Mouse (Mus musculus) NIH3T3 (cell line): ENCODE measurements around the gene Rrbp1.

Source experiments
- DNase-seq: peaks from one replicate; pipeline ENCODE4 v3.0.0-alpha.2; 2012; ENCODE audit warnings: low read depth

Rrbp1 gene

GRCm38 (mm10) chr2:143915600-143916135 is 95.4 kb downstream of the Rrbp1 start:
- DNase-seq = no peak

GRCm38 (mm10) chr2:143914760-143915599 is 96.1 kb downstream of the Rrbp1 start, which contains the start of gene Dstn:
TSS of gene Dstn (plus strand) at chr2:143915320.
- peak; percentile 98 for DNase-seq

- peak; percentile 29 for DNase-seq
These were observed 96.8 kb downstream of the Rrbp1 start for GRCm38 (mm10) chr2:143914221-143914620.

GRCm38 (mm10) chr2:143912199-143912598 is 98.9 kb downstream of the Rrbp1 start:
- DNase-seq = no peak

DNA sequence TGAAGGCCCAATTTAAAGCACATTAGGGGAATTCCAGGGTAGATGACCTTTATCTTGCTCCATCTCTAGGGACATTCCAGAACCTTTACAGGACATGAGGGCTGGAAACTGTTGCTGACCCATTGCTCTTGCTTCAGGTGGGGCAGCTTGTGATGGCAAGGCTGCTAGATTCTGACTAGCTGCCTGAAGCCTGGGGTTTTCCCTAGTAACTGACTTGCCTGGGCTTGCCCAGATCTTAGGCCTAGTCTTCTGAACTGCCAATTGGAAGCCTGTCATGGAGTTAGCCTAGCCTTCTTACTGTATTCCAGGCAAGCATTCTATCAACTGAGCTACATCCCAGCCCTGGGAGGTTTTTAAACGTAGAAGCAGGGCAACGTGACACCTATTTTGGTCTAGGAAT is 101.8 kb downstream of the Rrbp1 start:
- peak; percentile 32 for DNase-seq

- DNase-seq = peak; percentile 60
These were observed 106.2 kb downstream of the Rrbp1 start for GRCm38 (mm10) chr2:143904896-143905295.

- peak; percentile 69 for DNase-seq
These were observed 107.6 kb downstream of the Rrbp1 start for GRCm38 (mm10) chr2:143903376-143904045.

DNA sequence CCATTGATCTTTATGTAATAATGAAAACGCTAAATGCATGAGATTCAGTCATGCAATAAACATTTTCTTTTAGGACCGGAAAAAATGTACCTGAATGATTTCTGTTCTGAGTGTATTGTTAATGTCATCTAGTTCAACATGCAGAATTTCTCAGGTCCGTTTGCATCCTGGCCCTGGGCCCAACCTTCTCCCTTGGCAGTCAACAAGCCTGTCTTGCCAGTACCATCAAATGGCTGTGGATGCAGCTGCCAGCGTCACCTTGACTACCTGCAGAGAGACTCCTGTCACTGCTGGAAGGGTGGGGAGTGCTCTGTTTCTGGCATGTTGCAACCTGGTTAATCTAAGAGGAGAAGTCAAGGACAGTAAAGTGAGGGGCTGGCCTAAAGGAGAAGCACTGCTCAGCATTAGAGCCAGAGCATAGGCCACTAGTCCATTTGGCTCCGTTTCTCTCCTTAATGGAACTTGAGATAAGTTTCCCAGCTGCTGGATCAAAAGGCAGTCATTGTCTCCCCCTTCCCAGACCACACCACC is 110.2 kb downstream of the Rrbp1 start:
- no peak for DNase-seq

DNA sequence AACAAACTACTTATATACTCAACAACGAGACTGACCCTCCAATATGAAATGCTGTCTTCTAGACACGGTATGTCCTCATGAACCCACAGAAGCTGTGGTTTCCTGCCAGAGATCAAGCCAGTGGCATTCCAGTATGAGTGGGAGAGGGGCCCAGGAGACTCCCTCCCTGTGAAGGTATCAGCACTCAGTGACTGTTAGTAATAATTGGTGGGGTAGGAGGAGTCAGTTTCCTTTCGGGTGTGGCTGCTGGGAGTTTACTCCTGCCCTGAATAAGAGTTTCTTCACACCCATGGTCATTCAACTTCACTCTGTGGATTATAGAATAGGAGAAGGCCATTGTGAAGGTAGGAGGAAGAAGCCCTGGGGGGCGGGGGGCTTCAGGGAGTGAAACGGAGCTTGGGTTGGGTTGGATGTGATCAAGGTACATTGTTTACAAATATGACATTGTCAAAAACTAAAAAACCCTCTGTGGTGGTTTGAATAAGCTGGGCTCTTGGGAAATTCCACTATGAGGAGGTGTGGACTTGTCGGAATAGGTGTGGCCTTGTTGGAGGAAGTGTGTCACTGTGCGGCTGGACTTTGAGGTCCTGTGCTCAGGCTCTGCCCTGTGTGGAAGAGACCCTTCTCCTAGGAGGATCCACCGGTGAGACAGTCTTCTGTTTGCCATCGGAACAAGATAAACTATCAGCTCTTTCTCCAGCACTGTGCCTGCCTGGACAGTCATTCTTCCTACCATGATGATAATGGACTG is 111.4 kb downstream of the Rrbp1 start:
- DNase-seq = no peak
